Mouse (Mus musculus) heart, postnatal 0 days (tissue): ENCODE results near the gene Zranb1.

Source experiments
- CTCF ChIP-seq: IDR thresholded peaks from 2 replicates; pipeline ENCODE4 v1.5.1; 2016; ENCODE audit warnings: antibody characterized with exemption, control low read depth, low read depth
- EP300 ChIP-seq: IDR thresholded peaks from 2 replicates; pipeline ENCODE4 v1.6.1; 2016; ENCODE audit warnings: antibody characterized with exemption, low read depth

DNA sequence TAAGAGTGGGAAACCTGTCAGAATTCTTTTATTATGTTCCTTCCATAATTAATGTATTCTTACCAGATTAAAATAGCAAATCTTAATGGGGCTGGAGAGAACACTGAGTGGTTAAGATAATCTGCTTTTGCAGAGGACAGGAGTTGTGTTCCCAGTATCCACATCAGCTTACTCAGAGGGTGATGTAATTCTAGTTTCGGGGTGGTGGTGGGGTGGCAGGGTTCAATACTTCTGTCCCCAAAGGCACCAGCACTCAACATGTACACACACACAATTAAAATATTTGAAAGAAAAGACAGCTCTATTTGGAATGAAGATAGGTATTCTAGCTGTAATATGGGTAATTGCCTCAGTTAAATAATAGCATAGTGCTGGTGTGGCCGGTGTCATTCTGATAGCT lies 9.6 kb downstream of the Zranb1 start:
- TF ChIP-seq CTCF (no peak), EP300 (no peak)
